Mouse (Mus musculus): Measurements from ENCODE around the gene Kif26a.

Kif26a gene

DNA sequence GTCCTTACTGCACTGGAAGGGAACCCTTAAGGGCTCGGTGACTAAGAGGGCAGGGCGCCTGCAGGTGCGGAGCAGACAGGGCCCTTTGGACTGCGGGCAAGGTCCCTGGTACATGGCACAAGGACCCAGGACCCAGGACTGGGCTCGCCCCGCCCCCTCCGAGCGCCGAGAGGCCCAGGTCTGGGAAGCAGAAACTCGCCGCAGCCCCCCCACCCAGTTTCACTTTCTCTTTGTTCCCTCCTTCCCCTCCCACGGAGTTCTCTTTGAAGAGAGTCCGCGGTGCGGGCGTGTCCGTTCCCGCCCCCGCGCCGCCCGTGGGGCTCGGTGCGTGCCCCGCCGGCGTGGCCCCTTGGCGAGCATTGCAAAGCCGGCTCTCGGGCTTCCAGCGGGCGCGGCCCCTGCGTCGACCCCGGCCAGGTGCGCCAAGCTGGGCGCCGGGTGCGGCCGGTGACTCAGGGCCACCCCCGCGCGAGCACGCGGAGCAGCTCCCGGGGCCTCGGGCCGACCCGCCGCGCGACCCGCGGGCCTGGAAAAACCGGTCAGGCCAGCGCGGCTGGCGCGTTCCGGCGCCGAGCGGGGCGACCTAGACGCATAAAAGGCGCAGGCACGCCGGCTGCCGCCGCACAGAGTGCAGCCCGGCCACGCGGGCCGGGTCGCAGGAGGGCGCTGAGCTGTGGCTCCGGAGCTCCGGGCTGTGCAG lies 15.7 kb upstream of the Kif26a start:
- ATAC-seq (ENCODE audit: low TSS enrichment) = 0 out of 2 replicates have a peak, but pooled peaks have one; percentile 20

DNA sequence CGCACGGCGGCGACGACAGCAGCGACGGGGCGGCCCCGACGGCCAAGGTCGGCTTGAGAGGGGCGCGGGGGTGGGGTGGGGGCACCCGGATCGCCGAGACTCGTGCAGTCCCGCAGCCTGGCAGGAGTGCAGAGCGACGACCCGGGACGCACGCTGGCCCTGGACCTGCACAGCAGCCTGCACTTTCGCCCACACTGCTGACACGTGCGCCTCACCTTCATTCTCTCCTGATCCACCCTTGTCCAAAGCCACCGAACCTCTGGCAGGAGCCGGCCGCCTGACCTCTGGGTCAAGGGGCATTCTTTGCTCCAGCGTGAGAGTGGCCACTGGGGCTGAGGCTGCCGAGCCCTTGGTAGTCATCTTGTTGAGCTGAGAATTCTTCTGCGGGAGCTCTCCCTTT lies 15.1 kb upstream of the Kif26a start:
- ATAC-seq (ENCODE audit: low TSS enrichment) = no peak

DNA sequence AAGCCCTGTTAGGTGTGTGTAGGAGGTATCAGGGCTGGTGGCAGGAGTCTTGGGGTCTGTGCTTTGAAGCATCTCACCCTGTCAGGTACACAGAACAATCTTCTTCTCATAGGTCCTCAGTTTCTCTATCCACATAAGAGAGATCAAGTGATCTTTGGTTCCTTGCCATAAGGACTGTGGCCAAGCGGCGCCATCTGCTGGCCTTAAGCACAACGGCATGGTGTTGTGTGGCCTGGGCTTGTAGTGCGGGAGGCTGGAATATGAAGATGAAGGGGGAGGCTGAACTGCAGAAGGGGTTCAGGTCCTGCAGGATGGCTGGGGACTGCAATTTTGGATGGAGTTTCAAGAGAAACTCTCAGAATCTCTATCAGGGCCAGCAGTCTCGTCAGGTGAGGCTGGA lies 5.8 kb upstream of the Kif26a start:
- ATAC-seq (ENCODE audit: low TSS enrichment) = peak; percentile 54; the same call in 1 of the 2 replicates

DNA sequence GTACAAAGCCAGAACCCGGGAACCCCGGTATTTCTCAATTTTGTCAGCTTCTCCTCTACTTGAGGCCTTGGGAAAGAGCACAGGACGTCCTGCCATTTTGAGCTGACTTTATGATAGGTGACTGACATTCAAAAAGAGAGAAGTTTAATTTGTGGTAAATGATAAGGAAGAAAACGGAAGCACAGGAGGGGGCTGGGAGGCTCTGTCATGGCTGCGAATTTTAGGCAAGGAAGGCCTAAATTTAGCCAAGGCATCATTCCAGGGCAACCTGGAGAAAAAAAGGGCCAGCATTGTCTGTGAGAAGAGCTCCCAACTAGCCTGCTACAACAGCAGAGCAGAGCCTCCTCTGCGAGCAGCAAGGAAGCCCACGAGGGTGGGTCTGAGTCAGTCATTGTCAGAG lies 5.3 kb upstream of the Kif26a start:
- ATAC-seq (ENCODE audit: low TSS enrichment) = no peak

DNA sequence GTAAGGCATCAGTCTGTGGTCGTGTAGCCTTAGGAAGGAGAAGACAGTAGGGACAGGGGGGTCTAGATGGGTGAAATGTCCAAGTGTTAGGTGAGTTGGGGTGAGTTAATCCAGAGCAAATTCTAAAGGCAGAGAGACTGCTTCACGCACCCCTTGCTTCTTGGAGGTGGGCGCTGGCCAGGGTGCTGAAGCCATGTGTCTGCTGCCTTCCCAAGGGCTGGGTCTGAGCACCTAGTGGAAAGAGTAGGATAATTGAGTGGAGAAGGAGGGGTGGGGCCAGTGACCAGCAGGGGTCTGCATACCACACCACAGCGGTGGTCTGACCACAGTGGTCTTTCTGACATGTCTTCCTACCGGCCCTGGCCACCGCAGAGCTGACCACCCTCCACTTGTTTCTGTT lies 4.7 kb upstream of the Kif26a start:
- no peak for ATAC-seq (ENCODE audit: low TSS enrichment)

DNA sequence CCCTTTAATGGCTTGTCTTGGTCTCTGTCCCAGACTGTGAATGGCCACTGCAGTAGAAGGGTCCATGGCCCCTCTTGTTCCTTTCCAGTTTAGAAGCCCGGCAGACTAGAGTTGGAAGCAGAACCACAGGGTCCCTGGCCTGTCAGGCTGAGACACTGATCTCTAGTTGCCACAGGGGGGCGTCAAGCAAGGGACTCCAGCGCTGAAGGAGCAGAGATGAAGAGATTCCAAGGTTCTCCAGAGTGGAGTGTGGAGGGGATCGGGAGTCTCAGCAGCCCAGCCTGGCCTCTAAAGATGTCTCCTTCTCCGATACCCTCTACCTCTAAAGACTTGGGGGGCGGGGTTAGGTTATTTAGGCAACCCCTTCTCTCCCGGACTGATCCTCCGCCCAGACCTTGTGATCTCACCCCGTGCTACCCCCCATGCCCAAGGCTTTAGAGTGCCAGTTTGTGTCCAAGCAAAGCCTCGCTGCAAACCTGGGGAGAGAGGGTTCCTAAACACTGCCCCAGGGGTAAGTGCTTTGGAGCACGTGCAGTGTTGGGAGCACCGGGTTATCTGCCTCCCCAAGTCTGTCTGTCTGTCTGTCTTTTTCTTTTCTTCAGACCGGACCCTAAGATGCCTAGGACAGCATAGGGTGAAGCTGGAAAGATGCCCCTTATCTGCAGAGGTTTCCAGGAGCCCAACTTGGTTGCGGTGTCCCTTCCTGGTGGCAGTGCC lies 2.7 kb upstream of the Kif26a start:
- peak; percentile 38 for ATAC-seq (ENCODE audit: low TSS enrichment)

DNA sequence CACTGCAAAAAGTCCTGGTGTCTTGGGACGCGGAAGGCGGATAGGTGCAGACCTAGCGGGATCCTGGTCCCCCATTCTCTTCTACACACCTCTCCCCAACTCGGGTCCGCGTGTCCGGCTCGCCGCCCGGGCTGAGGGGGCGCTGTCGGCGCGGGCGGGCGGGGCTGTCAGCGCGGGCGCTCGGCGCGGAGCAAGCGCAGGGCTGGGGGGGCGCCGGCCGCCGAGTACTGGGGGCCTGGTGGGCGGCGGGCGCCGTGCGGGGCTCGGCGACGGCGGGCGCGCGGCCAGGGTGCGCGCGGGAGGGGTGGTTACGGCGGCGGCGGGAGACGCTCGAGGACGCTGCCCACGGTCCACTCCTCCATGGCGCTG lies 2.2 kb upstream of the Kif26a start:
- no peak for ATAC-seq (ENCODE audit: low TSS enrichment)

DNA sequence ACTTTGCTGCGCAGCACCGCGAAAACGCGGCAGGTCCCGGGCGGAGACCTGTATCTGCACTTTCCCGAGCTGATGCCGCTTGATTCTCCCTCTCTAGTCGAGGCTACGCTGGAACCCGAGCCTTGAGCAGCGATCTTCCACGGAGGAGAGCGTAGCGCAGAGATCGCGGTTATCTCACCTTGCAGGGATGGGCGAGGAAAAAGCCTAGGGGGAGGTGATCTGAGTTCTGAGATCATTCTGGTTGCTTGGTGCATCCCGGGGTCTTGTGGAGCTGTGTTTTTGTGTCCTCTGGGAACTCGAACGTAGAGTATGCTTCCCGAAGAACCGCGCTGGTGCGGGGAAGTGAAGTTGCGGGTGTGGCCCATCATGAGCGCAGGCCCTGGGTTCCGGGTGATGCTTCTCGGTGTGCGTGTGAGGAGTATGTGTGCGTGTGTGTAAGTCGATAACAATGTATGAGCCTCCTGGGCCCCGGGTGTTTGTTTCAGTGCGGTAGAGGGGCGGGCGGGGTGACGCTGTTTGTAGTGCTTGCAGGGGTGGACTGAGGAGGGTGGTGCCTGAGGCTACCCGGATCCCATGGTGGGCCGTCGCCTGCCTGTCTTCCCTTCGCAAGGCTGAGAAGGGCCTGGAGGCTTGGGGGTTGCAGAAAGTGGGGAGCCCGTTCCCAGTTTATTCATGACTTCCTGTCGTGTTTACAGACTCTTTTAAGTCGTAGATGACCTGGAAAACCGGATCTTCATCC lies 1.5 kb upstream of the Kif26a start:
- no peak for ATAC-seq (ENCODE audit: low TSS enrichment)

DNA sequence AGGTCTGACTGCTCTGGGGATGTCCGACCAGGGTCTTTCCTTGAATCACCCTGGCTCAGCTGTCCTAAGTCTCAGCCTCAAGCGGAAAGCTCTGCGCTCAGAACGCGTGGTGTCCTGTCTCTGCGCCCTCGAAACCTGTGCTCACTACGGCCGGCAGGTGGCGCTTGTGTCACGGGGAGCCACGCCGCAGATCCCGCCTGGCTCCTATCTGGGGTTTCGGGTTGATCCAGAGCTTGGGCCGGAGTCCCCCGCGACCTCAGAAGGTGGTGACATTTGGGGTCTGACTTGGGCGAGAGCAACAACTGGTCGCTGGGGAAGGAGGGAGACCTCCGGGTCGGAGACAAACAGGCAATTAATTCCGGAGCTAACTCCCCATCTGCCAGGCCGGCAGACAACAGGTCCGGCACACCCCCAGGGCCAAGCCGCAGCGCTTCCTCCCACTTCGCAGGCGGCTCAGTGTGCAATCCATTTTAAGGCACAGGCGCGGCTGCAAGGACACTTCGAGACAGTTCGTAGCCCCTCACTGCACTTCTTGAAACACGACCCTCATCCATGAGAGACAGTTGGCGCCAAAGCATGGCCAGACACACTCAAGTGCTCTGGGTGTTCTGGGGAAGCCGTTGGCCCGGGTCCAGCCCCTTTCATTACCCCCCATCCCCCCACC lies 665 bp upstream of the Kif26a start:
- peak; percentile 67 for ATAC-seq (ENCODE audit: low TSS enrichment)

DNA sequence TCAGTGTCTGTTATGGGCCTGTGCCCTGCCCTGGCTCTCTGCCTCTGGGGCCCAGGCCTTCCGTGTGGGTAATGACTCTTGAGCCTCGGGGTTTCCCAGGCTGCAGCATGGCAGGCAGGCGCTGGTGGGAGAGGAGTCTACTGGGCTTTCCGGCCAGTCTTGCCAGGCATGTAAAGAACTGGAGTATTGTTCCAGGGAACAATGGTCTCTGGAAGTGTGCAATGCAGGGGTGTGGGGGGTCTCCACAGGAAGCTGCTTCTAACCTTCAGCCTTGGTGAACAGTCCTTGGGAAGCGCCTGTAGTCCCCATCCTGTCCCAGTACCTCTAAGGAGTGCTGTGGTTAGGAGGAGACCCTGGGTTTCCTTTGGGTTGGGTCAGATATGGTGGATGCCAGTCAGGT lies 1.4 kb downstream of the Kif26a start:
- no peak for ATAC-seq (ENCODE audit: low TSS enrichment)

DNA sequence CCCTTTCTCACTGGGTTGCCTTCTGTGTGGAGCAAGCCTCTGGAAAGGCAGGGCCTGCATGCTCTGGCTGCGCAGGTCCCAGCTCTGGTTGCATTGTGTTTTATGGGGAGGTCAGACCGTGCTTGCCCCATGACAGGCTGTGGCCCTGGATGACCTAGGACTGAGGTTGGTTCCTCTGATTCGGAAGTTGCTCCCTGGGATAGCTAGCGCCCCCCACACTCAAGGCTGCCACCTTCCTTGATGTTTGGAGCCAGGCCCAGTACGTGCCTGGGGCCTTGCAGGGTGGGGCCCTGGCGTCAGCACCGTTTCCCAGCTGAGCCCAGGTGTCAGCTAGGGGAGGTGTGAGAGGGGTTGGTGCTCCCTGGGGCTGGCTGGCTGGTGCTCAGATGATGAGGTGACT lies 4.0 kb downstream of the Kif26a start:
- ATAC-seq (ENCODE audit: low TSS enrichment) = no peak

DNA sequence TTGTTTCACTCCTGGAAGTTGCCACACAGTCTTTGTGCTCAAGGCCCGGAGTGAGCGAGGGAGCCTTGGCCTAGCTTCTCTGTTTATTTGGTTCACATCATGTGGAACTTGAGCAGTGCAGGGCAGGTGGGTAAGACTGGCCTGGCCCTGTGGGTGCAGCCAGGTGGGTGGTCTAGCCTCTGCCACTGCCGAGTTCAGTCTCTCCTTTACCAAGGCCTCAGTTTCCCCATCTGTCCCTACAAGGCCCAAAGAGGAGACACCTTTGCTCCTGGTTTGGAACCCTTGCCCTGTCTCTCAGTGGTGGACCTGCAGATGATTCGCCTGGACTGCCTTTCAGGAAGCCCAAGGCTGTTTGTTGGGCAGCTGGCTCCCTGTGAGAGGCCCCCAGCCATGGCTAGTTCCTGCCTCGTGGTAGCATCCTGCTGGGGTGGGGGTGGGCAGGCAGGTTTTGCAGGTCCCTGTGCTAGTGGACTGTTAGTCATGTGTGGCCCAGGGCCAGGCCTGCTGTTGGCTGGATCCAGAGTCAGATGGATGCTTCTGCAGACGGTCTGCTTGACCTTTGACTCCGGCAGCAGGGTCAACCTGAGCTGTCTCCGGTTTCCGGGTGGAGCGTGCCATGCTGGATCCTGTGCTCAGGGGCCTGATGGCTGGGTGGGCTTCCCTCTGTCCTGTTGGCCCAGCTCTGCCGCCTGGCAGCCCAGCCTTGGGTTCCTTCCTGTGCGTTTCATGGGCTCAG lies 5.4 kb downstream of the Kif26a start:
- ATAC-seq (ENCODE audit: low TSS enrichment) = no peak

DNA sequence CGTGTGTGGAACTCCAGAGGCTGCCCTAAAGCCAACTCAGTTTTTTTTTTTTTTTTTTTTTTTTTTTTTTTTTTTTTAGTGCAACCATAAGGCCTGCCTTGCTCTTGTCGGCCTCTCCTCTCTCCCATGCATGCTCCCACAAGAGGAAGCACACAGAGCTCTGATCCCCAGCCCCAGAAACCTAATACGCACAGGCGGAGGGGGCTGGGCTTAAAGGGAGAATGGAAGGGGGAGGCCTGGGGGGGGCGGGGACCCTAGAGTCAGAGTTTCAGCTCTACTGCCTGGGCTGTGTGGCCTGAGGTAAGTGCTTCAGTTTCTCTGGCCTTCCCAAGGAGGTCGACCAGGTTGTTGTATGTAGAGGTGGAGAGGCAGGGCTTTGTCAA lies 6.0 kb downstream of the Kif26a start:
- ATAC-seq (ENCODE audit: low TSS enrichment) = no peak

DNA sequence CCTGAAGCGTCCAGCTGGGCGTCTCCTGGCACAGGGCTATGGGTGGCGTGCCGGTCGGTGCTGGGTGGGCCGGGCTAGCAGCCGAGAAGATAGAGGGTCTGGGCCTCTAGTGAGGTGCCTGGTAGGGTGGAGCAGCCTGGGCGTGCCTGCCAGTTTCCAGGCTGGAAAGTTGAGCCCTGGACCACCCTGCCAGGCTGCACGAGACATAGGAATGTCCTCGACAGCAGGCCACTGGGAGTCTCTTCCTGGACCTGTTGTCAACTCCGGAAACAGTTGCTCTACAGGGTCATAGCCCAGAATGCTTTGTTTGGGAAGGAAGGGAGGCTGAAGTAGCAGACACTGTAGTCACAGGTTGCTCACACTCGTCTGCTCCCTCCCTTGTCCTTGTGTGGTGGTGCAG lies 7.6 kb downstream of the Kif26a start:
- no peak for ATAC-seq (ENCODE audit: low TSS enrichment)

DNA sequence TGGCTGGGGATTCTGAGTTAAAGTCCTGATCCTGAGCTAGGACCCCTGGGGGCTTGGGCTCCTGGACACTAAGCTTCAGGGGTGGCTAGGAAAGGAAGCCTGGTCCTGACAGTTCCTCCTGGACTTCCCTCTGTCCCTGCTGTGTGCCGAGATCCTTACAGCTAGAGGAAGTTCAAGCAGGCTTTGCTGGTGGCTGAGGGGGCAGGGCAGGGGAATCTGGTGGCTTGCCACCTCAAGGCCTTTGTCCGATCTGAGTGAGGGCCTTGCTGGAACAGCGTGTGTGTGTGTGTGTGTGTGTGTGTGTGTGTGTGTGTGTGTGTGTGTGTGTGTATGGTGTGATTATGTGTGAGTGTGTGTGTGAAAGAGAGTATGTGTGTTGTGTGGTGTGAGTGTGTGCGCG lies 8.5 kb downstream of the Kif26a start:
- no peak for ATAC-seq (ENCODE audit: low TSS enrichment)

DNA sequence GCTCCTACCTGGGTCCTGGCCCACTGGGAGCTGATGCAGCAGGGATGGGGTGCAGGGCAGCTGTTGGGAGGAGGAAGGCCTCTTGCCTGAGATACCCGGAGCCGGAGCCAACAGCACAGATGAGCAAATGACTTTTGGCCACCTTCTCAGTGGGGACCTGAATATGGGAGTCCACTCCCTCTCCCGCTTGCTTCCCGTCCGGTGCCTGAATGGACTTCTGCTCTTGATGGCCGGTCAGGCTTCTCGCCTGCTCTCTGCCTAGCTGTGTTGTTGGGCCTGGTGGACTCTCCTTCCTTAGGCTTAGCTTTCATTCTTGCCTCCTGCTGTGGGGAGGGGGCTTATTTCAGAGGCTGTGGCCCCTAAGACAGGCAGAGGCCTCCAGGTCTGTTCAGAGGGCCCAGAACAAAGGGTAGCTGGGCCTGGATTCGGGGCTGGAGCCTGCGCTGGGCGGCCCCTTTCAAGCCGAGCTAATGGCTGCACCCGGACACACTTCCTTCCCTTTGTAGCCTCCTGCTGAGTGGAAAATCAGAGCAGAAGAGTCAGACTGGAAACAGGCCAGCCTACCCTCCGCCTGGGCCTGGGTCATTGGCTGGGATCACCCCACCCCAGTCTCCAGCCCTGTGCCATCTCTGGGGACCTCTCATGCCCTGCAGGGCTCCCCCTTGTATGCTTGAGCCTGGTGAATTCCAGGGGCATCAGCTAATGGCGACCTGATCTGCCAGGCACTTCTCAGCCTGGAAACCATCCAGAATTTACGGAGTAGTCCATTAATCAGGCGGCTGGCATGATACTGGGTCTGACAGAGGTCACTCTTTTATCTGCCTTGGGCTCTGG lies 9.4 kb downstream of the Kif26a start:
- ATAC-seq (ENCODE audit: low TSS enrichment) = no peak

DNA sequence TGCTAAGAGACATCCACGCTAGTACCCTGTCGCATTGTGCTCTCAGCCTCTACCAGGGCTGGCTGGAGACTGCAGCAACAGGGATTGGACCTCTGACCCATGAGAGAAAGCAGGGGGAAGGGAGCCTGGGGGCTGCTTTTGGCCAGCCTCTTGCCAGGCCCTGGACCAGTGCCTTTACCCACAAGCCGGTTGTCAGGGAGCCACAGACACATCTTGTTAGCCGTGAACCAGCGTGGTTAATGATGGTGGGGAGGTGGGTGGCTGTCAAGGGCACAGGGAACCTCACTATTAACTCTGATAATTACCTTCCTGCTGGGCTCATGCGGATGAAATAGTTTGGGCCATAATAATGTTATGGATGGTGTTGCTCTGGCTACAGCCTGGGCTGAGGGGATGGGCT lies 10.8 kb downstream of the Kif26a start:
- ATAC-seq (ENCODE audit: low TSS enrichment) = no peak

DNA sequence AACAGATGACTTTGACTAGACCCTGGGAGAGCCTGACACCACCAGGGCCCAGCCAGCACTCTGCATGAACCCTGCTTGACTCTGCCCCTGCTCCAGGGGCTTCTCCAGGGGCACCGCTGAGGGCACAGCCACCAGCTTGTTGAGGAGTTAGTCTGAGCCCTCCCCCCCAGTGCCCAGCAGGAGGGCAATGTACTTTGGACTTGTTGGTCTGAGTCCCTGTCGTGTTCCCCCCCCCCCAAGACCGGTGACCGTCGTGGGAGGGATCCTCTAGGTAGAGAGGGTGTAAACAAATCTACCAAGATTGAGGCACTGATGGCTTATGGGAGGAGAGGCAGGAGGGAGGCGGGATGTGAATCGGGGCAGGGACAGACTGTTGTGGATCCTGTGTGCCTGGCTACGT lies 12.2 kb downstream of the Kif26a start:
- ATAC-seq (ENCODE audit: low TSS enrichment) = no peak

DNA sequence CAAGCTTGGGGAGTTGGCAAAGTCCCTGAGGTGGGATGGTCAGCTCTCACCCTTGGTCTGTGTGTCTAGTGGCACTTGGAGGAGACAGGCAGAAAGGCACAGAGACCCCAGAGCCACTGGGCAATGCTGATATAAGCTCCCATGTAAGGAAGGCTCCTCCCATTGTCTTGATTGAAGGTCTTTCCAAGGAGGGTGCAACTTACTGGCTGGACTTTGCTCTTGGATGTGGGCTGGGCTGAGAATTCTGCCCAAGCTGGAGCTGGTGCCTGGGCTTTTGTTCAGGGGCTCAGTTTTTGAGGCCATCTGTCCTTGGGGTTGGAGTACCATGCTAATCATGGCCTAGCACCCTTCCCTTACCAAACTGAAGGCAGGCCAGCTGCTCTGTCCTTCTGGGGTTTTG lies 12.8 kb downstream of the Kif26a start:
- ATAC-seq (ENCODE audit: low TSS enrichment) = no peak

DNA sequence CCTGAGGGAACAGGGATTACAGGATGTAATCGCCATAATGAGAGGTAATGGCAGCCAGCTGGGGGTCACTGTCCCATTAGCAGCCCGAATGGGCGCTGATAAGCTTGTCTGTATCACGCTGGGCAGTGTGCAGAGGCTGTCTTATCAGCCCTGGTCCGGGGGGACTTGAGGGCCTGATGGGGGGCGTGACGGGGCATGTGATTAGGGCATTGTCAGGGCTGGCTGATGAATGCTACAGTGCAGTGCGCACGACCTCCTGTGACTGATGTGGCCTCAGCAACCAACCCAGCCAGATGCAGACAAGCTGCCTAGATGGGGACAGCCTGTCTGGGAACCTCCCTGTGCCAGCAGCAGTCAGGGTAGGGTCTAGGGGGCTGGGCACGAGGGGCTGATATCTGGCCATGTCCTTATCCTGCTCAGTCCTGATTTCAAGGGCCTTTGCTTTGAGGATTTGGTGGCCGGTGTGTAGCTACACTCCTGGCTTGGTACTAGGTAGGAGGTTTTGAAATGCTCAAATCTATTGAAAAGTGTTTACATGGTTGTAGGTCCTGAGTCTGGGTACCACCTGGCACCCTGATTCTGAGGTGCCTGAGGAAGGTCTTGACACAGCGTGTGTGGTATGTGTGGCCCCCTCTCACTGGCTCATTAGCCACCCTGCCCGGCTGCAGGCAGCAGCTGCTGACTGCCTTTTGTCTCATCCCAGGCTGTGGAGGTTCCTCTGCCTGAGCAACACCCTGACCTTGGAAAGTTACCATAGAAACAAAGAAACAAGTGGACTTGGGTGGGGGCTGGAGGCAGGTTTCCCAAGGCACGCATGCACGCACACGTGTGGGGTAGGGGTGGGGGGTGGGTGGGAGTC lies 18.2 kb downstream of the Kif26a start:
- no peak for ATAC-seq (ENCODE audit: low TSS enrichment)
